Mouse (Mus musculus): ENCODE data around the gene Kirrel3.
A peak's percentile ranks its signal among the peaks of the same experiment; 100 is the strongest.

Kirrel3 gene

GRCm38 (mm10) chr9:34884325-34884724, 398.6 kb downstream of the Kirrel3 start:
- no peak for DNase-seq (ENCODE audit: low read depth, low spot score)

GRCm38 (mm10) chr9:34884942-34885341, 399.2 kb downstream of the Kirrel3 start:
- DNase-seq (ENCODE audit: low read depth, low spot score), result no peak

- DNase-seq (ENCODE audit: low read depth, low spot score), result no peak
These were observed 401.1 kb downstream of the Kirrel3 start for GRCm38 (mm10) chr9:34886746-34887145.

- DNase-seq (ENCODE audit: low read depth, low spot score), result no peak
These were observed 401.5 kb downstream of the Kirrel3 start for GRCm38 (mm10) chr9:34887196-34887595.

GRCm38 (mm10) chr9:34888298-34888697, 402.6 kb downstream of the Kirrel3 start:
- no peak for DNase-seq (ENCODE audit: low read depth, low spot score)

- no peak for DNase-seq (ENCODE audit: low read depth, low spot score)
These were observed 415.5 kb downstream of the Kirrel3 start for GRCm38 (mm10) chr9:34901216-34901615.

- DNase-seq (ENCODE audit: low read depth, low spot score), result no peak
These were observed 416.2 kb downstream of the Kirrel3 start for GRCm38 (mm10) chr9:34901888-34902287.

- DNase-seq (ENCODE audit: low read depth, low spot score), result no peak
These were observed 419.5 kb downstream of the Kirrel3 start for GRCm38 (mm10) chr9:34905164-34905563.

GRCm38 (mm10) chr9:34908040-34908439, 422.3 kb downstream of the Kirrel3 start:
- DNase-seq (ENCODE audit: low read depth, low spot score), result no peak

GRCm38 (mm10) chr9:34911838-34912237, 426.1 kb downstream of the Kirrel3 start:
- no peak for DNase-seq (ENCODE audit: low read depth, low spot score)

GRCm38 (mm10) chr9:34912273-34912972, 426.7 kb downstream of the Kirrel3 start:
- no peak for DNase-seq (ENCODE audit: low read depth, low spot score)

- DNase-seq (ENCODE audit: low read depth, low spot score), result peak; percentile 86
These were observed 427.3 kb downstream of the Kirrel3 start for GRCm38 (mm10) chr9:34912996-34913395.

- no peak for DNase-seq (ENCODE audit: low read depth, low spot score)
These were observed 433.3 kb downstream of the Kirrel3 start for GRCm38 (mm10) chr9:34918976-34919375.

- DNase-seq (ENCODE audit: low read depth, low spot score), result no peak
These were observed 434.4 kb downstream of the Kirrel3 start for GRCm38 (mm10) chr9:34920116-34920515.

GRCm38 (mm10) chr9:34921941-34922340, 436.2 kb downstream of the Kirrel3 start:
- no peak for DNase-seq (ENCODE audit: low read depth, low spot score)

GRCm38 (mm10) chr9:34922716-34923115, 437.0 kb downstream of the Kirrel3 start:
- DNase-seq (ENCODE audit: low read depth, low spot score), result no peak

- DNase-seq (ENCODE audit: low read depth, low spot score), result no peak
These were observed 437.6 kb downstream of the Kirrel3 start for GRCm38 (mm10) chr9:34923134-34923931.

GRCm38 (mm10) chr9:34925616-34926015, 439.9 kb downstream of the Kirrel3 start:
- DNase-seq (ENCODE audit: low read depth, low spot score), result no peak

- no peak for DNase-seq (ENCODE audit: low read depth, low spot score)
These were observed 444.7 kb downstream of the Kirrel3 start for GRCm38 (mm10) chr9:34930371-34930770.

- DNase-seq (ENCODE audit: low read depth, low spot score), result no peak
These were observed 452.4 kb downstream of the Kirrel3 start for GRCm38 (mm10) chr9:34938140-34938539.

GRCm38 (mm10) chr9:34939621-34940020, 453.9 kb downstream of the Kirrel3 start:
- no peak for DNase-seq (ENCODE audit: low read depth, low spot score)

- no peak for DNase-seq (ENCODE audit: low read depth, low spot score)
These were observed 456.6 kb downstream of the Kirrel3 start for GRCm38 (mm10) chr9:34942122-34942831.
